Mouse (Mus musculus): Measurements from ENCODE around the gene Kl.

DNA sequence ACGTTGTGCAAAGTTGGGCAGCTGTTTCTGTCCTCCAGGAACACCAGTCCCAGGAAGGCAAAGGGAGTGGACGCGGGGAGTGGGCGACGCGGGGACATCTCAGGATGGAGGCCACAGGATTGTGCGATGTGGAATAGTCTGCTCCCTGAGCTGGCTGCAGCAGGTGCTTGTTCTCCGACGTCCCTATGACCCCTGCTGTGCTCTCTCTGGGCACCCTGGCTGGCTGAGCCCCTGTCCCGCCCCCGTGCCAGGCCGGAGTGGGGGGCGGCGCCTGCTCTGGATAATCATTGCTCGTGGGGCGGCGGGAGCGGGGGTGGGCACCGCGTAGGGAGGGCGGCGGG, at the start of gene Kl:
- TF ChIP-seq CTCF (IDR thresholded peaks at IDR 0.05): no peak
- no peak for TF ChIP-seq EP300 (IDR thresholded peaks at IDR 0.05)
